Mouse (Mus musculus) CH12.LX (cell line): ENCODE measurements at regions not wholly inside any gene's neighbourhood (a gene's known extent, or its start where the extent isn't known, plus 50 kb on each side); places are given as distances from the start of the nearest gene placed in this dataset.

ENCODE experiments used
- CTCF ChIP-seq, 2 experiments: IDR thresholded peaks in 1 of 2; conservative IDR thresholded peaks in 1 of 2; 2 replicates each; pipeline ENCODE4 v1.5.1; 2011 to 2012; ENCODE audit warnings: low read depth in 2 of 2, low read length in 2 of 2, improper control_type of control experiment in 1 of 2, inconsistent platforms in 1 of 2, mild to moderate bottlenecking in 1 of 2, moderate library complexity in 1 of 2
- EP300 ChIP-seq: IDR thresholded peaks from 2 replicates; pipeline ENCODE4 v1.6.1; 2011; ENCODE audit warnings: low read length, improper control_type of control experiment
- ETS1 ChIP-seq: conservative IDR thresholded peaks from 2 replicates; pipeline ENCODE4 v1.6.1; 2012; ENCODE audit warnings: low read depth, mild to moderate bottlenecking, inconsistent platforms, low read length, improper control_type of control experiment, moderate library complexity
- MAFK ChIP-seq: IDR thresholded peaks from 2 replicates; pipeline ENCODE4 v1.6.1; 2011; ENCODE audit warnings: low read length, improper control_type of control experiment; ENCODE audit not compliant: insufficient replicate concordance
- MEF2A ChIP-seq: IDR thresholded peaks from 2 replicates; pipeline ENCODE4 v1.6.1; 2014; ENCODE audit warnings: low read depth, mild to moderate bottlenecking, inconsistent platforms, low read length, improper control_type of control experiment, borderline replicate concordance
- POLR2A ChIP-seq: IDR thresholded peaks from 2 replicates; pipeline ENCODE4 v1.6.1; 2011; ENCODE audit warnings: low read depth, mild to moderate bottlenecking, improper control_type of control experiment, low read length
- POLR2AphosphoS2 ChIP-seq: IDR thresholded peaks from 2 replicates; pipeline ENCODE4 v1.6.1; 2011; ENCODE audit warnings: low read depth, low read length, improper control_type of control experiment

DNA sequence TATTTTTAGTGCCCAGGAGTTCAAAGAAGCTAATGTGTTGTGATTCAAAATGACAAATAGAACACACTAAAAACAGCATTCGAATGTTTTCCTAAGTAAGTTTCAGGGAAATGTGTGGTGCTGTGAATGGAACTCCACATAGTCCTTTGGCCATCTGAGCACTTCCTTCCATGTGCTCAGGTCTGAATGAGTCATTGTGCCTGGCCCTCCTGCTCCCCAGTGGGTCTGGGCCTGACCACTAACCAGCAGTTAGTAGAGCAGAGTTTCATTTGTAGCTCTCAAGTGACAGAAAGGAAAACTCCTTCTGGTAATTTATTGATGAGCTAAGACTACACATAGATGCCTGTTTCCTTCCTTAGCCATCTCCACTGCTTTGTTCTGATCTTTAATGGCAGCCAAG, 533.4 kb upstream of the Gm11114 start:
- TF ChIP-seq CTCF (conservative IDR thresholded peaks at IDR 0.05 in 1 of 2, IDR thresholded peaks at IDR 0.05 in 1 of 2; ENCODE audit: low read depth in 2 of 2, low read length in 2 of 2) (no peak), MAFK (no peak), POLR2A (no peak), EP300 (no peak), ETS1 (no peak), MEF2A (no peak), POLR2AphosphoS2 (no peak)
